Mouse (Mus musculus) megakaryocyte, adult 5-6 weeks (primary cell): ENCODE results near the gene Fcgbp. TPM values are rescaled to one million over a fixed set of nuclear protein-coding genes. Genes with fewer than 3 reads are reported as not detected.
"Not testable (repeated sequence)": the region's sequence is repeated elsewhere in the genome, so short reads cannot be mapped to it uniquely, and the experiment has no call there.

Source experiments
- ATAC-seq: 2 replicates; pipeline ENCODE4 v1.8.0; 2016; ENCODE audit warnings: mild to moderate bottlenecking, inconsistent platforms; ENCODE audit not compliant: poor library complexity, severe bottlenecking
- total RNA-seq, 2 experiments: library from RNA; stranded (forward) in 1 of 2; stranded (reverse) in 1 of 2; fragments of 153-499, 151-499 nt in 1 of 2; fragments of 221-1000, 200-1000 nt in 1 of 2; gene quantifications; 2 replicates each; pipeline versions ENCODE4 v1.2.3 to v1.2.4; 2015 to 2017

Gene Fcgbp
- total RNA-seq (2015) = not detected in 2 replicates
- not detected in 2 replicates for total RNA-seq (2017)

- ATAC-seq = no peak
These were observed at the start of gene Fcgbp for GRCm38 (mm10) chr7:28070531-28071298. TSS of gene Fcgbp (plus strand) at chr7:28071236.

GRCm38 (mm10) chr7:28044524-28044923 is 26.5 kb upstream of the Fcgbp start:
- no peak for ATAC-seq

GRCm38 (mm10) chr7:28049476-28050409 is 21.3 kb upstream of the Fcgbp start, which contains the start of gene Psmc4:
TSS of gene Psmc4 (minus strand) at chr7:28050101.
- ATAC-seq = peak; percentile 100

GRCm38 (mm10) chr7:28050584-28050983 is 20.5 kb upstream of the Fcgbp start:
- ATAC-seq = no peak

- no peak for ATAC-seq
These were observed 17.7 kb upstream of the Fcgbp start for GRCm38 (mm10) chr7:28053046-28053930.

GRCm38 (mm10) chr7:28059972-28060371 is 11.1 kb upstream of the Fcgbp start:
- ATAC-seq = no peak

- ATAC-seq = no peak
These were observed 2.4 kb upstream of the Fcgbp start for GRCm38 (mm10) chr7:28068661-28069060.

- no peak for ATAC-seq
These were observed 1.4 kb upstream of the Fcgbp start for GRCm38 (mm10) chr7:28069546-28070172.

GRCm38 (mm10) chr7:28084215-28084614 is 13.2 kb downstream of the Fcgbp start:
- ATAC-seq = no peak

GRCm38 (mm10) chr7:28086236-28086635 is 15.2 kb downstream of the Fcgbp start:
- ATAC-seq = no peak

- no peak for ATAC-seq
These were observed 22.5 kb downstream of the Fcgbp start for GRCm38 (mm10) chr7:28093541-28093940.

- ATAC-seq = no peak
These were observed 28.1 kb downstream of the Fcgbp start for GRCm38 (mm10) chr7:28099101-28099500.

- ATAC-seq = no peak
These were observed 29.9 kb downstream of the Fcgbp start for GRCm38 (mm10) chr7:28100596-28101590.

GRCm38 (mm10) chr7:28102936-28103335 is 31.9 kb downstream of the Fcgbp start:
- ATAC-seq = not testable (repeated sequence)

GRCm38 (mm10) chr7:28104670-28105069 is 33.6 kb downstream of the Fcgbp start:
- ATAC-seq = no peak

- no peak for ATAC-seq
These were observed 35.2 kb downstream of the Fcgbp start for GRCm38 (mm10) chr7:28106241-28106640.

- no peak for ATAC-seq
These were observed 43.6 kb downstream of the Fcgbp start for GRCm38 (mm10) chr7:28114648-28115047.

GRCm38 (mm10) chr7:28129166-28129565 is 58.1 kb downstream of the Fcgbp start, which contains the start of gene 9530053A07Rik:
TSS of gene 9530053A07Rik (plus strand) at chr7:28129466.
- ATAC-seq = no peak

GRCm38 (mm10) chr7:28137613-28138012 is 66.6 kb downstream of the Fcgbp start:
- no peak for ATAC-seq
